ENCODE assay signal across 12 mouse cellular contexts in the genomic region with DNA sequence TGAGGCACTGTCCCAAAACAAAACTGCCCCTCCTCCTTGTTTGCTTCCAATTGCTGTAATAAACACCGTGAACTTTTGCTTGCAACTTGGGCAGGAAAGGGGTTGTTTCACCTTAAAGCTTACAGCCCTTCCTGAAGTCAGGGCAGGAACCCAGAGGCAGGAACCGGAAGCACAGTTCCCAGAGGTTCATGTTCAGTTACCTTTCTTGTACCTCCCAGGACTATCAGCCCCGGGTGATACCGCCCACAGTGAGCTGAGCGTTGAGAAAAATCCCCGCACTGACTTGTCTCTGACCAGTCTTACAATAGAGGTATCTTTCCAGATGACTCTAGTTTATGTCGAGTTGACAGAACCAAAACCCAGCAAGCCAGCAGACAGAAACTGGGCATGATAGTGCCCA. TPM values are rescaled to one million over a fixed set of nuclear protein-coding genes. Genes with fewer than 3 reads are reported as not detected.
A peak's percentile ranks its signal among the peaks of the same experiment; 100 is the strongest.
DNase-seq lines count a peak whose midpoint lies in the region; ATAC-seq and TF ChIP-seq lines count a peak whose summit lies in the region.
"Had no signal": no experiment of that assay in that cellular context is flagged by ENCODE, and none has a peak within 500 bp of the region (broad histone marks: within the 10 kb centered on the region; RNA-seq: fewer than 3 reads in every experiment).

No protein-coding gene starts in this region.

- peak; percentile 58 for DNase-seq in liver, adult 2 months (ENCODE audit: extremely low read depth, low read depth, low spot score)
- DNase-seq in liver, result no peak
- no peak for DNase-seq in CH12.LX (ENCODE audit: extremely low read depth)
- no peak for DNase-seq in natural killer cell, adult 2 months (ENCODE audit: low spot score in 2 of 2)
- DNase-seq in right cerebral cortex, adult 2 months (ENCODE audit: low spot score in 2 of 2), result no peak
- DNase-seq: cerebellum, adult 9-10 months; embryo, embryonic 11 days; right cerebral cortex, postnatal 4 days had no signal

- no peaks in the 10 kb centered on the region for H3K36me3 ChIP-seq in liver, adult 2 months (ENCODE audit: control insufficient read depth, insufficient read depth, low read length)
- H3K36me3 ChIP-seq in CH12.LX (replicated peaks in 1 of 2; ENCODE audit: control insufficient read depth in 1 of 2, insufficient read depth in 1 of 2, low read length in 1 of 2), result no peaks in the 10 kb centered on the region
- H3K36me3 ChIP-seq in E14TG2a.4 (ENCODE audit: insufficient read depth, low read length), result 0 out of 2 replicates have a peak, but pooled peaks cover 3% of the 10 kb centered on the region
- 0 out of 2 replicates have a peak, but pooled peaks cover 4% of the 10 kb centered on the region for H3K36me3 ChIP-seq in limb, embryonic 13.5 days
- H3K36me3 ChIP-seq: G1E; lung, embryonic 15.5 days had no signal

- TF ChIP-seq EP300 in CH12.LX (IDR thresholded peaks at IDR 0.05; ENCODE audit: low read length), result no peak

- no peak overlapping the region for H3K27ac ChIP-seq in liver, adult 2 months (replicated peaks; ENCODE audit: insufficient read depth, low read depth, low read length)
- no peak overlapping the region for H3K27ac ChIP-seq in CH12.LX (ENCODE audit: insufficient read depth, low read depth)
- H3K27ac ChIP-seq in limb, embryonic 13.5 days, result no peak overlapping the region
- H3K27ac ChIP-seq: lung, embryonic 15.5 days had no signal

- peak overlapping the region; percentile 76 for H3K4me2 ChIP-seq in CH12.LX (ENCODE audit: insufficient read depth, low read depth, poor library complexity, severe bottlenecking)
- peak overlapping the region; percentile 84; the same call in 1 of the 2 replicates for H3K4me2 ChIP-seq in limb, embryonic 13.5 days (replicated peaks)

- no peaks in the 10 kb centered on the region for H3K79me2 ChIP-seq in liver, adult 2 months (ENCODE audit: control insufficient read depth, insufficient read depth, low read length)
- H3K79me2 ChIP-seq in CH12.LX (replicated peaks; ENCODE audit: control insufficient read depth, extremely low read depth, insufficient read depth, poor library complexity, severe bottlenecking), result no peaks in the 10 kb centered on the region

- TF ChIP-seq CTCF in liver, adult 2 months (IDR thresholded peaks at IDR 0.05; ENCODE audit: low read depth, low read length), result no peak
- TF ChIP-seq CTCF in CH12.LX (conservative IDR thresholded peaks at IDR 0.05 in 1 of 2, IDR thresholded peaks at IDR 0.05 in 1 of 2; ENCODE audit: low read depth in 2 of 2, low read length in 2 of 2) (no peak), E14TG2a.4 (conservative IDR thresholded peaks at IDR 0.05; ENCODE audit: low read length) (no peak)

- no peak for TF ChIP-seq POLR2A in liver, adult 2 months (IDR thresholded peaks at IDR 0.05; ENCODE audit: extremely low read depth, insufficient read depth, low read length)
- TF ChIP-seq POLR2A in CH12.LX (IDR thresholded peaks at IDR 0.05; ENCODE audit: low read depth, low read length), result no peak

- H3K4me3 ChIP-seq in liver, adult 2 months (ENCODE audit: insufficient read depth, low read depth, low read length), result no peak overlapping the region
- H3K4me3 ChIP-seq in CH12.LX (replicated peaks in 1 of 3; ENCODE audit: low read depth in 2 of 3, low read length in 2 of 3, poor library complexity in 1 of 3) (no peak overlapping the region), E14TG2a.4 (replicated peaks; ENCODE audit: low read length) (peak overlapping the region; percentile 91)
- H3K4me3 ChIP-seq in limb, embryonic 13.5 days, result 0 out of 2 replicates have a peak overlapping the region, but pooled peaks have one; percentile 68

- in situ Hi-C loops in CH12.LX (cut with MboI; ENCODE audit: low pct_ligation_motif_present, low pct_unique_long_range_greater_than_20kb, low sequenced_read_pairs), result no loop called here

- no peak for TF ChIP-seq RAD21 in CH12.LX (IDR thresholded peaks at IDR 0.05; ENCODE audit: low read depth, low read length)

- H3K9ac ChIP-seq in liver, adult 2 months (ENCODE audit: low read depth, low read length), result no peak overlapping the region
- no peak overlapping the region for H3K9ac ChIP-seq in CH12.LX (ENCODE audit: insufficient read depth, low read depth)
- H3K9ac ChIP-seq in limb, embryonic 13.5 days, result no peak overlapping the region; the same call in 1 of the 2 replicates

- dilution Hi-C loops in CH12.LX (cut with MboI; ENCODE audit: extremely low pct_ligation_motif_present, extremely low pct_unique_long_range_greater_than_20kb, low sequenced_read_pairs), result no loop called here

- WGBS in liver, adult 2 months, result 70% methylated on average over 7 of the region's 7 CpGs
- whole genome bisulfite sequencing in limb, embryonic 13.5 days, result 83% methylated on average over 7 of the region's 7 CpGs

- ATAC-seq in limb, embryonic 13.5 days (ENCODE audit: low FRiP score, low read depth), result no peak

- no peaks in the 10 kb centered on the region for H3K4me1 ChIP-seq in liver, adult 2 months (ENCODE audit: control insufficient read depth, insufficient read depth, low read length)
- H3K4me1 ChIP-seq in CH12.LX (ENCODE audit: control insufficient read depth in 1 of 2, insufficient read depth in 2 of 2) (peaks cover 2 to 16% of the 10 kb centered on the region in 2 experiments), E14TG2a.4 (replicated peaks; ENCODE audit: low read depth, low read length) (peaks cover 60% of the 10 kb centered on the region)
- peaks cover 6% of the 10 kb centered on the region; the same call in 1 of the 2 replicates for H3K4me1 ChIP-seq in limb, embryonic 13.5 days

- no peaks in the 10 kb centered on the region for H3K9me3 ChIP-seq in CH12.LX (replicated peaks; ENCODE audit: low read length)
- no peaks in the 10 kb centered on the region for H3K9me3 ChIP-seq in E14TG2a.4 (ENCODE audit: low read length)
- no peaks in the 10 kb centered on the region for H3K9me3 ChIP-seq in limb, embryonic 13.5 days
- H3K9me3 ChIP-seq: G1E; lung, embryonic 15.5 days had no signal

- H3K27me3 ChIP-seq in liver, adult 2 months (ENCODE audit: control insufficient read depth, insufficient read depth, low read length), result no peaks in the 10 kb centered on the region
- H3K27me3 ChIP-seq in CH12.LX (replicated peaks) (peaks cover 20% of the 10 kb centered on the region), E14TG2a.4 (ENCODE audit: insufficient read depth, low read length) (no peaks in the 10 kb centered on the region)
- H3K27me3 ChIP-seq in limb, embryonic 13.5 days, result no peaks in the 10 kb centered on the region
- H3K27me3 ChIP-seq: lung, embryonic 15.5 days had no signal

TF ChIP-seq in CH12.LX, 34 proteins besides CTCF, POLR2A, EP300 and RAD21 (continues in another document):
- TF ChIP-seq HCFC1 (IDR thresholded peaks at IDR 0.05; ENCODE audit: low read depth, low read length), result no peak
- TF ChIP-seq MYC (IDR thresholded peaks at IDR 0.05; ENCODE audit: low read depth, low read length), result no peak
- TF ChIP-seq POLR2AphosphoS2 (IDR thresholded peaks at IDR 0.05; ENCODE audit: low read depth, low read length), result no peak
- no peak for TF ChIP-seq IRF4 (IDR thresholded peaks at IDR 0.05; ENCODE audit: low read depth, low read length)
- TF ChIP-seq E2F4 (IDR thresholded peaks at IDR 0.05; ENCODE audit: insufficient replicate concordance, low read depth, low read length), result no peak
- no peak for TF ChIP-seq RCOR1 (conservative IDR thresholded peaks at IDR 0.05; ENCODE audit: low read depth, low read length)
- no peak for TF ChIP-seq MAX (IDR thresholded peaks at IDR 0.05; ENCODE audit: low read length)
- TF ChIP-seq TCF12 (IDR thresholded peaks at IDR 0.05; ENCODE audit: low read depth, low read length), result no peak
- no peak for TF ChIP-seq SIN3A (IDR thresholded peaks at IDR 0.05; ENCODE audit: low read length)
- no peak for TF ChIP-seq BHLHE40 (IDR thresholded peaks at IDR 0.05; ENCODE audit: low read depth, low read length)
- TF ChIP-seq ETS1 (conservative IDR thresholded peaks at IDR 0.05; ENCODE audit: low read depth, low read length), result no peak
- no peak for TF ChIP-seq KAT2A (IDR thresholded peaks at IDR 0.05; ENCODE audit: insufficient replicate concordance, low read length)
- TF ChIP-seq ZNF384 (IDR thresholded peaks at IDR 0.05; ENCODE audit: low read depth, low read length), result no peak
- TF ChIP-seq MAFK (IDR thresholded peaks at IDR 0.05; ENCODE audit: insufficient replicate concordance, low read length), result no peak

RNA-seq across cellular contexts. Expression of gene Nupr1l, which starts 1.3 kb away (rescaled TPM):
- total RNA-seq in liver, adult 2 months (2014; rRNA removed), result 0.54 and 2.2 TPM in 2 replicates
- polyA plus RNA-seq in liver, adult 2 months (2012; rRNA removed), result 1.2 and 2.2 TPM in 2 replicates
- total RNA-seq in CH12.LX (2012; rRNA removed), result 0.46 and 0.68 TPM in 2 replicates
- 0.46 TPM in 1 of 2 replicates, not detected in the other for total RNA-seq in CH12.LX (2014; rRNA removed)
- polyA plus RNA-seq in CH12.LX (2012; ENCODE audit: insufficient read length, low read depth), result not detected in 2 replicates
- 4.9 and 5.1 TPM in 2 replicates for polyA plus RNA-seq in limb, embryonic 13.5 days (2015; fragmentation: Nextera tagmentation; extraction: Ambion mirVana)

RNA-seq across cellular contexts. Expression of gene Phkg1, which starts 11.2 kb away (rescaled TPM):
- total RNA-seq in liver, adult 2 months (2014; rRNA removed), result 0.13 and 0.28 TPM in 2 replicates
- 0.07 and 0.15 TPM in 2 replicates for polyA plus RNA-seq in liver, adult 2 months (2012; rRNA removed)
- total RNA-seq in CH12.LX (2012; rRNA removed), result 0.21 and 0.25 TPM in 2 replicates
- total RNA-seq in CH12.LX (2014; rRNA removed), result 0.23 TPM in 1 of 2 replicates, not detected in the other
- 0.16 and 0.61 TPM in 2 replicates for polyA plus RNA-seq in CH12.LX (2012; ENCODE audit: insufficient read length, low read depth)
- 0.32 and 0.36 TPM in 2 replicates for polyA plus RNA-seq in limb, embryonic 13.5 days (2015; fragmentation: Nextera tagmentation; extraction: Ambion mirVana)
- polyA plus RNA-seq: G1E had no signal

RNA-seq across cellular contexts. Expression of gene Zbed5, which starts 14.1 kb away (rescaled TPM):
- total RNA-seq in liver, adult 2 months (2014; rRNA removed), result 5.1 and 5.8 TPM in 2 replicates
- 0.62 TPM in 2 replicates for polyA plus RNA-seq in liver, adult 2 months (2012; rRNA removed)
- total RNA-seq in CH12.LX (2012; rRNA removed), result 4.5 and 5.4 TPM in 2 replicates
- total RNA-seq in CH12.LX (2014; rRNA removed), result 6.4 and 7.4 TPM in 2 replicates
- polyA plus RNA-seq in CH12.LX (2012; ENCODE audit: insufficient read length, low read depth), result 4.9 and 5.1 TPM in 2 replicates
- polyA plus RNA-seq in limb, embryonic 13.5 days (2015; fragmentation: Nextera tagmentation; extraction: Ambion mirVana), result 9.8 and 10.4 TPM in 2 replicates

RNA-seq across cellular contexts. Expression of gene Chchd2, which starts 22.3 kb away (rescaled TPM):
- 1,393 and 1,612 TPM in 2 replicates for total RNA-seq in liver, adult 2 months (2014; rRNA removed)
- polyA plus RNA-seq in liver, adult 2 months (2012; rRNA removed), result 1,062 and 1,287 TPM in 2 replicates
- total RNA-seq in CH12.LX (2012; rRNA removed), result 552 and 592 TPM in 2 replicates
- 988 and 1,007 TPM in 2 replicates for total RNA-seq in CH12.LX (2014; rRNA removed)
- polyA plus RNA-seq in CH12.LX (2012; ENCODE audit: insufficient read length, low read depth), result 346 and 370 TPM in 2 replicates
- polyA plus RNA-seq in limb, embryonic 13.5 days (2015; fragmentation: Nextera tagmentation; extraction: Ambion mirVana), result 951 and 990 TPM in 2 replicates

RNA-seq across cellular contexts. Expression of gene Vkorc1l1, which starts 32.2 kb away (rescaled TPM):
- 20.3 and 24.3 TPM in 2 replicates for total RNA-seq in liver, adult 2 months (2014; rRNA removed)
- 14.4 and 14.6 TPM in 2 replicates for polyA plus RNA-seq in liver, adult 2 months (2012; rRNA removed)
- 8.7 and 11.0 TPM in 2 replicates for total RNA-seq in CH12.LX (2012; rRNA removed)
- 27.0 and 31.4 TPM in 2 replicates for total RNA-seq in CH12.LX (2014; rRNA removed)
- 25.4 and 33.1 TPM in 2 replicates for polyA plus RNA-seq in CH12.LX (2012; ENCODE audit: insufficient read length, low read depth)
- polyA plus RNA-seq in limb, embryonic 13.5 days (2015; fragmentation: Nextera tagmentation; extraction: Ambion mirVana), result 26.9 and 28.7 TPM in 2 replicates

Comparison
In these comparisons a context has a peak if more than half of its experiments do, and no peak if none do; other contexts are left out.
1. H3K4me3 ChIP-seq: peak in E14TG2a.4 (single experiment) and limb, embryonic 13.5 days (single experiment); none in liver, adult 2 months (single experiment) and CH12.LX (0 of 3).